Mouse (Mus musculus) testis, postnatal 14 days (tissue): ENCODE measurements at regions not wholly inside any gene's neighbourhood (a gene's known extent, or its start where the extent isn't known, plus 50 kb on each side); places are given as distances from the start of the nearest gene placed in this dataset.
A peak's percentile ranks its signal among the peaks of the same experiment; 100 is the strongest.

Experiments
- DNase-seq: peaks from one replicate; pipeline ENCODE4 v3.0.0; 2021; ENCODE audit warnings: low spot score

GRCm38 (mm10) chr3:110366151-110366550, 115.4 kb upstream of the Prmt6 start:
- DNase-seq = no peak

DNA sequence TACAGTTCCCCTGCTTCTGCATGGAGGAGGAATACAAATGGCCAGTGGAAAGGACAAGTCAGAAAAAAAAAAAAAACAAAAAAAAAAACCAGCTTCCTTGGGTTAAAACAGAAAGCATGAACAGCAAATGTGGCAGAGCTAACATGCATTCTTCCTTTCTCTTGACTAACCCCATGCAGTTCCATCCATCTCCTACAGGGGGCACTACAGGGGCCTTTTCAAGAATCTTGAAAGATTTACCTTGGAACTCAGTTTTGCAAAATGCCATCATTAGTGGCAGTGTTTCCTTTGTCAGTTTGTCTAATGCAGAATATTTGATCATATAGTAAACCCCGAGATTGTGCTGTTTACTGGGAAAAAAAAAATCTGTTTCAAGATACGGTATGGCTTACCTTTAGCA, 111.1 kb upstream of the Prmt6 start:
- DNase-seq = no peak

DNA sequence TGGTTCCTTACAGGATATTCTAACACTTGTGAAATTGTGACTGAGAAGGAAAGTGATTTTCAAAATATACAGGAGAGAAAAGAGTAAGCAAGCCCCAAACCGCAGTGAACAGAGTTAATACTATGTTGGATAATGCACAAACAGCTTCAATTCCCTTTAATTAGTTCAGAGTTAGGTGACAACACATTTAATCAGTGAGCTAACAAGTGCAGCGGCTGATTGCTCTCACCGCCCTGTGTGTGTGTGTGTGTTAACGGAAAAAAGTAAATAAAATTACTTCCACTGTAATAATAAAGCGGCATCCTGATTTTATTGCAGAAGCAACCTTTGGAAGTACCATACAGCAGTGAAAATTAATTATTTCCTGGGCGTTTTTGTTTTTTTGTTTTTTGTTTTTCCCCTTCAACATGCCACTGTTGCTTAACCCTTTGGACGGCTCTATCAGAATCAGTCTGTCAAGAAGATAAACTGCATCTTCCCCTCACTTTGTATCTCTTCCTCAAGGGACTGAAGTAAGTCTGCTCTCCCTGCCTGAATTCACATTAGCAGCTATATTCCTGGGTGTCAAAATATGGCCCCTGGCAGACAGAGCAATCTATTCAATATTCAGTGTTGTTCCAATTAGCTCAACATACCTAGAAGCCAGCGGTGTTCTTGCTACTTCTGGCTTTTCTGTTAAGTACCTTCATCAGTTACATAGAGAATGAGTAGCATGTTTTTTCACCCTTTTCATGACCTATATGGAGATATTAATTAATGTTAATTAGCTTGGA, 106.2 kb upstream of the Prmt6 start:
- no peak for DNase-seq

DNA sequence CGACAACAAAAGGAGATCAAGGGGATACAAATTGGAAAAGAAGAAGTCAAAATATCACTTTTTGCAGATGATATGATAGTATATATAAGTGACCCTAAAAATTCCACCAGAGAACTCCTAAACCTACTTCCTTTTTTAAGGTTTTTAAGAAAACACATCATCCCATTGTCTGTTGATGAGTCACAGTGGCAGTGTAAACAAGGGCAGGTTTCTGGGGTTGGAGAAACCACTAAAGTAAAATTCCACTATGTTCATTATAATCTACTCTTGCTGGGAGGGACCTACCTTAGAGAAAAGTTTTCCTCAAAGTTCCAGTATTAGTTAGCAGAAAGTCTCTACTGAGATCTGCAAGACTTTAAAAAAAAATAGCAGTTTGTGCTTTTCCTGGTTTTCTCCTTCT, 102.9 kb upstream of the Prmt6 start:
- no peak for DNase-seq

- DNase-seq = no peak
Measured at GRCm38 (mm10) chr3:110350075-110350474, 99.3 kb upstream of the Prmt6 start.

GRCm38 (mm10) chr3:110349446-110349845, 98.6 kb upstream of the Prmt6 start:
- no peak for DNase-seq

DNA sequence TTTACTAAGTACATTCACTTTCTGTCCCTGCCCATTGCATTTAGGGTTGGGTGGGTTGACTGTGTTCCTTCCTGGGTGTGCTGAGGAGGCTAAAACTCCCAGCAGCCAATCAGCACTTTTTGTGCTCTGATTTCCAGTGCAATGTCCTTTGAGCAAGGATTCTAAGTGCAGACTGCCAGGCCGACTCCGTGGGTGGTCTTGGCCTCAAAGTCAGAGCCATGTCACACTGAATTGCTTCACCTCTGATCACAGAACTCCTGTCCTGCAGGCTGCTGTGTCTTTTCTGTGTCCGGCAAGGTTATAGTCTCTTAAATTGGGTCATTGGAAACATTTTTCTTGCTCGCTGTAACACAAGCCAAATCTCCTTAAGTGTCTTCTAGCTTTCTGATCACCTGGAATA, 94.0 kb upstream of the Prmt6 start:
- peak; percentile 7 for DNase-seq

DNA sequence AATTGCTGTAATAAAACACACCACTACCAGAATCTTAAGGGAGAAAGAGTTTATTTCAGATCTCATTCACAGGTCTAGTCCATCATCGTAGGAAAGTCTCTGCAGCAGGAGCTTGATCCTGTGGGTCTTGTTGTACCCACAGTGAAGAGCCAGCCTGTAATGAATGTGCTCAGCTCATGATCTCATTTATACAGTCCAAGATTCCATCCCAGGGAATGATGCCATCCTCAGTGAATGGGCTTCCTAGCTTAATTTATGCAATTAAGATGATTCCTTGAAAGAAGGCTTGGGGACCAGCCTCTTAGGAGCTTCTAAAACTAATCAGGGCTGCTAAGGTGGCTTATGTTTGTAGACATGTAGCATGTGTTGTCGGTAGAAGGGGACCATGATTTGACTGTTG, 89.3 kb upstream of the Prmt6 start:
- DNase-seq = no peak

DNA sequence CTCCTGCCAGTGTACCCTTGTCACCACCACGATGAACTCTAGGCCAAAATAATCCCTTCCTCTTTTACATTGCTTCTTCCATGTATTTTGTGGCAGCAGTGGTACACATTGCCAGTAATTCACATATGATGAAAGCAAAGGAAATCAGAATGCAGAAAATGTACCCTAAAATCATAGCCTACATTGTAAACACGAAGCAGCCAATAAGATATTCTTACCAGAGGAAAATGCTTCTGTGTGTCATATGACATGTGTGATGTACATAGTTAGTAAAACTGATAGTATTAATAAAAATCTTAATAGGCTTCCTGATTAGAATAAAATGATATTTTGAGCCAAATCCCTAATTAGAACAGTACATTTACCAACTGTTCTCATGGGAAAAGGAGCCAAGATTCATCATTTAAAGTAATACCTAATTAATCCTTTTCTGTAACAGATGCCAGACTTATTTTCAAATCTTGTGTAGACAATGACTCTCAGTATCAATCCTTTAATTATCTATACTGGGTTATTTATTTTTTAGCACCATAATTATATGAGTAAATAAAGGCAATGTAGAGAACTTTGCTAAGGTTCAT, 88.3 kb upstream of the Prmt6 start:
- DNase-seq = no peak

DNA sequence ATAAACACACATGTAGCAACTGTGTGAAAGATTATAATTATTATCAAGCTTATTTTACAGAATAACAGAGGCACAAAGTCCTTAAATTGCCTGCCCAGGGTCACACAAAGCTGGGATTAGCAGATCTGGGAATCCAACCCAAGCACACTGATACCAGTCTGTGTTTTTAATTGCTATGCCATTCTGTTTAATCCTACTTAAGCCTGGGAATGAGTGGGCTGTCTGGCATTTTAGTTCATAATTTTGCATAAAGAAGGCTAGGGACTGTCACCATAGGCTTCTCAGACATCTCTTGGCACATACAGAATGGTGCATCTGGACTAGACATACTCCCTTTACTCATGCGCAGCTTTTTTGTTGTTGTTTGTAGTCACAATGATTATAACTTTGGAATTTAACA, 78.4 kb upstream of the Prmt6 start:
- no peak for DNase-seq

DNA sequence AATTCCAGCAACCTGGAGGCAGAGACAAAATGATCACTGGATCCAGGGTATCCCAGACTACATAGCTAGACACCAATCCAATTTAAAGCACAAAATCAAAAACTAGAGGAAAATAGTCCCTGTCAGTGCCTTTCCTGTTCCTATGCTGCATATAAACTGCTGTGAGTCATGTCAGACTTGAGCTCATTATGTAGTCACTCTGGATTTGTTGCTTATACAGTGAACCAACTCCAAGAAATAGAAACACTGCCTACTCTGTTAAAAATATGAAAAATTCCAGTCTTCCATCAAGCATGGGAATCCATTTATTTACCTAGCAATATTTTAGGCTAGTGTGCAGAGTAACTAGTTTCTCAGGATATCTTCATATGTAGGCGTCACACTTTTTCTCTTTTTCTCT, 59.5 kb upstream of the Prmt6 start:
- no peak for DNase-seq

- DNase-seq = no peak
Measured at GRCm38 (mm10) chr3:110303166-110303565, 52.4 kb upstream of the Prmt6 start.
